ENCODE assay signal across 8 mouse cellular contexts in genomic region chr8:44998681-44999277, GRCm38 (mm10).
A peak's percentile ranks its signal among the peaks of the same experiment; 100 is the strongest.
DNase-seq lines count a peak whose midpoint lies in the region; ATAC-seq lines count a peak whose summit lies in the region.

No protein-coding gene starts in this region.

- peak overlapping the region; percentile 40 for H3K4me2 ChIP-seq in hindbrain, embryonic 13.5 days

- peaks cover 61% of the 10 kb centered on the region for H3K4me1 ChIP-seq in hindbrain, embryonic 13.5 days (replicated peaks)

- H3K4me3 ChIP-seq in hindbrain, embryonic 13.5 days = peak overlapping the region; percentile 11; the same call in 1 of the 2 replicates

- no peaks in the 10 kb centered on the region for H3K9me3 ChIP-seq in hindbrain, embryonic 13.5 days

- H3K27ac ChIP-seq in hindbrain, embryonic 13.5 days = peak overlapping the region; percentile 78

- 5% methylated on average over 11 of the region's 11 CpGs for WGBS in hindbrain, embryonic 13.5 days

- no peak overlapping the region for H3K9ac ChIP-seq in hindbrain, embryonic 13.5 days

- no peaks in the 10 kb centered on the region for H3K36me3 ChIP-seq in hindbrain, embryonic 13.5 days

- peak; percentile 91 for ATAC-seq in hindbrain, embryonic 13.5 days (ENCODE audit: low FRiP score)

- peak; percentile 89 for DNase-seq in Muller cell, postnatal 12 days (ENCODE audit: inconsistent ontology term)
- DNase-seq in cerebellum, adult 9-10 months = peak; percentile 83
- DNase-seq in frontal cortex, postnatal 36 days (ENCODE audit: low spot score in 2 of 2) = peak; percentile 35 to 47
- peak; percentile 84 for DNase-seq in layer of hippocampus, adult 9-11 months
- DNase-seq in lung, postnatal 25 days (ENCODE audit: low spot score) = peak; percentile 65
- peak; percentile 40 for DNase-seq in right cerebral cortex, postnatal 25 days
- no peak for DNase-seq in spleen, postnatal 14 days (ENCODE audit: low spot score in 2 of 2)

- H3K27me3 ChIP-seq in hindbrain, embryonic 13.5 days = no peaks in the 10 kb centered on the region

Comparison
In these comparisons a context has a peak if more than half of its experiments do, and no peak if none do; other contexts are left out.
1. DNase-seq: peak in Muller cell, postnatal 12 days (single experiment), cerebellum, adult 9-10 months (single experiment), frontal cortex, postnatal 36 days (2 of 2), layer of hippocampus, adult 9-11 months (single experiment), lung, postnatal 25 days (single experiment) and right cerebral cortex, postnatal 25 days (single experiment); none in spleen, postnatal 14 days (0 of 2).